Mouse (Mus musculus) limb, embryonic 11.5 days (tissue): Measurements from ENCODE around the gene Ltf. TPM values are rescaled to one million over a fixed set of nuclear protein-coding genes. Genes with fewer than 3 reads are reported as not detected.

ENCODE experiments used
- ATAC-seq: fragments of 200-750 bp; cut with Nextera tagmentation; 2 replicates; pipeline ENCODE4 v1.8.0; 2017; ENCODE audit warnings: low read depth; ENCODE audit not compliant: insufficient number of reproducible peaks, low FRiP score, low TSS enrichment
- DNase-seq: peaks from one replicate; pipeline ENCODE4 v3.0.0-alpha.2; 2015; ENCODE audit warnings: low spot score
- H3K27ac ChIP-seq: fragments of 300-500 bp; sonication (generic); replicated peaks from 2 replicates; pipeline ENCODE4 v1.5.1; 2014; ENCODE audit warnings: low read depth, mild to moderate bottlenecking, low read length
- H3K27me3 ChIP-seq: fragments of 300-500 bp; sonication (generic); 2 replicates; pipeline ENCODE4 v1.6.1; 2014; ENCODE audit warnings: mild to moderate bottlenecking, low read length, mixed read lengths; ENCODE audit not compliant: control insufficient read depth, insufficient read depth
- H3K36me3 ChIP-seq: fragments of 300-500 bp; sonication (generic); 2 replicates; pipeline ENCODE4 v1.6.1; 2014; ENCODE audit warnings: mild to moderate bottlenecking, low read length, moderate library complexity, mixed read lengths; ENCODE audit not compliant: control insufficient read depth, insufficient read depth
- H3K4me1 ChIP-seq: fragments of 300-500 bp; sonication (generic); 2 replicates; pipeline ENCODE4 v1.6.1; 2014; ENCODE audit warnings: low read length, mixed read lengths; ENCODE audit not compliant: control insufficient read depth, insufficient read depth
- H3K4me2 ChIP-seq: fragments of 300-500 bp; sonication (generic); 2 replicates; pipeline ENCODE4 v1.6.1; 2014; ENCODE audit warnings: low read depth, mild to moderate bottlenecking, moderate library complexity; ENCODE audit not compliant: severe bottlenecking
- H3K4me3 ChIP-seq: fragments of 300-500 bp; sonication (generic); 2 replicates; pipeline ENCODE4 v1.5.1; 2014; ENCODE audit warnings: low read depth, low read length
- H3K9ac ChIP-seq: fragments of 300-500 bp; sonication (generic); 2 replicates; pipeline ENCODE4 v1.6.1; 2014; ENCODE audit warnings: mild to moderate bottlenecking, low read length
- H3K9me3 ChIP-seq: fragments of 300-500 bp; sonication (generic); 2 replicates; pipeline ENCODE4 v1.6.1; 2016; ENCODE audit warnings: low read length; ENCODE audit not compliant: control insufficient read depth
- WGBS: fragments of 180-500 bp; shearing (Covaris S2); extraction: QIAGEN DNeasy Blood & Tissue Kit; methylation state at CpG from one replicate; pipeline ENCODE4 v1.1.7; 2014; 5-methylcytosine and 5-hydroxymethylcytosine counted together
- polyA plus RNA-seq: library from polyadenylated mRNA; unstranded; fragments of >200 nt; fragmentation: Nextera tagmentation; extraction: Ambion mirVana; gene quantifications from 2 replicates; pipeline ENCODE4 v1.2.1, GENCODE M21; 2014

The Ltf gene
- polyA plus RNA-seq, 1 experiment from 2014 or later, result 0.16 TPM

GRCm38 (mm10) chr9:110989543-110989942 is 29.5 kb upstream of the Ltf start:
- Histone ChIP-seq H3K27me3 (no peaks in the 10 kb centered on the region), H3K4me3 (no peak overlapping the region), H3K36me3 (no peaks in the 10 kb centered on the region), H3K9me3 (no peaks in the 10 kb centered on the region), H3K27ac (no peak overlapping the region), H3K9ac (no peak overlapping the region), H3K4me2 (no peak overlapping the region), H3K4me1 (no peaks in the 10 kb centered on the region)
- 91% methylated on average over 2 of the region's 2 CpGs for WGBS
- no peak for ATAC-seq
- DNase-seq, result no peak

- H3K27me3 ChIP-seq, result no peaks in the 10 kb centered on the region
- WGBS, result 68% methylated on average over 6 of the region's 6 CpGs
- H3K27ac ChIP-seq, result no peak within 1 kb of the TSS
- H3K36me3 ChIP-seq, result no peaks in the 10 kb centered on the region
- H3K9me3 ChIP-seq, result no peaks in the 10 kb centered on the region
- no peak within 1 kb of the TSS for H3K4me2 ChIP-seq
- H3K4me3 ChIP-seq, result no peak within 1 kb of the TSS
- H3K4me1 ChIP-seq, result no peaks in the 10 kb centered on the region
- DNase-seq (no peak), ATAC-seq (no peak)
- no peak within 1 kb of the TSS for H3K9ac ChIP-seq
These were observed 28.9 kb upstream of the Ltf start, which contains the start of gene Rtp3 for GRCm38 (mm10) chr9:110990204-110990603. TSS of gene Rtp3 (minus strand) at chr9:110990583.

- DNase-seq, result no peak
These were observed 25.8 kb upstream of the Ltf start for GRCm38 (mm10) chr9:110993281-110993709.

GRCm38 (mm10) chr9:110994716-110995172 is 24.3 kb upstream of the Ltf start:
- peak overlapping the region; percentile 21 for H3K4me2 ChIP-seq
- WGBS, result 8% methylated on average over 13 of the region's 13 CpGs
- H3K27ac ChIP-seq, result no peak overlapping the region
- no peaks in the 10 kb centered on the region for H3K27me3 ChIP-seq
- H3K4me1 ChIP-seq, result no peaks in the 10 kb centered on the region
- H3K36me3 ChIP-seq, result no peaks in the 10 kb centered on the region
- DNase-seq (peak; percentile 85), ATAC-seq (peak; percentile 83)
- H3K9ac ChIP-seq, result no peak overlapping the region
- H3K9me3 ChIP-seq, result no peaks in the 10 kb centered on the region
- peak overlapping the region; percentile 17; the same call in 1 of the 2 replicates for H3K4me3 ChIP-seq

More at GRCm38 (mm10) chr9:110993281-110993709, 25.8 kb upstream of the Ltf start:
- Histone ChIP-seq H3K27ac (no peak overlapping the region), H3K4me2 (no peak overlapping the region), H3K9ac (no peak overlapping the region), H3K4me1 (no peaks in the 10 kb centered on the region), H3K36me3 (no peaks in the 10 kb centered on the region), H3K9me3 (no peaks in the 10 kb centered on the region), H3K27me3 (no peaks in the 10 kb centered on the region), H3K4me3 (no peak overlapping the region)
- 54% methylated on average over 3 of the region's 3 CpGs for WGBS
- no peak for ATAC-seq

- Histone ChIP-seq H3K27ac (no peak overlapping the region), H3K27me3 (no peaks in the 10 kb centered on the region), H3K9me3 (no peaks in the 10 kb centered on the region), H3K4me3 (no peak overlapping the region), H3K4me2 (no peak overlapping the region), H3K4me1 (no peaks in the 10 kb centered on the region), H3K36me3 (no peaks in the 10 kb centered on the region), H3K9ac (no peak overlapping the region)
- WGBS, result 4% methylated on average over 5 of the region's 5 CpGs
- DNase-seq, result peak; percentile 80
- ATAC-seq, result no peak; the same call in 1 of the 2 replicates
These were observed 21.8 kb upstream of the Ltf start for GRCm38 (mm10) chr9:110997245-110997644.

- Histone ChIP-seq H3K9ac (no peak overlapping the region), H3K9me3 (no peaks in the 10 kb centered on the region), H3K27me3 (no peaks in the 10 kb centered on the region), H3K36me3 (no peaks in the 10 kb centered on the region), H3K27ac (no peak overlapping the region), H3K4me1 (no peaks in the 10 kb centered on the region), H3K4me2 (no peak overlapping the region), H3K4me3 (no peak overlapping the region)
- WGBS, result 93% methylated on average over 2 of the region's 2 CpGs
- DNase-seq (no peak), ATAC-seq (no peak)
These were observed 20.0 kb upstream of the Ltf start for GRCm38 (mm10) chr9:110999056-110999455.

- H3K9me3 ChIP-seq, result no peaks in the 10 kb centered on the region
- 82% methylated on average over 10 of the region's 10 CpGs for WGBS
- H3K4me1 ChIP-seq, result no peaks in the 10 kb centered on the region
- no peak overlapping the region for H3K27ac ChIP-seq
- no peak overlapping the region for H3K4me3 ChIP-seq
- no peak overlapping the region for H3K9ac ChIP-seq
- no peak for DNase-seq
- no peak for ATAC-seq
- H3K4me2 ChIP-seq, result no peak overlapping the region
- H3K36me3 ChIP-seq, result no peaks in the 10 kb centered on the region
- no peaks in the 10 kb centered on the region for H3K27me3 ChIP-seq
These were observed 19.2 kb upstream of the Ltf start for GRCm38 (mm10) chr9:110999856-111000255.

- ATAC-seq (no peak), DNase-seq (no peak)
- WGBS, result 84% methylated on average over 12 of the region's 12 CpGs
- Histone ChIP-seq H3K4me3 (no peak overlapping the region), H3K9me3 (no peaks in the 10 kb centered on the region), H3K4me1 (no peaks in the 10 kb centered on the region), H3K36me3 (no peaks in the 10 kb centered on the region), H3K27ac (no peak overlapping the region), H3K27me3 (no peaks in the 10 kb centered on the region), H3K9ac (no peak overlapping the region), H3K4me2 (no peak overlapping the region)
These were observed 17.4 kb upstream of the Ltf start for GRCm38 (mm10) chr9:111001621-111002020.

- ATAC-seq (no peak), DNase-seq (no peak)
- no peaks in the 10 kb centered on the region for H3K27me3 ChIP-seq
These were observed 15.8 kb upstream of the Ltf start for GRCm38 (mm10) chr9:111003279-111003678.

More at GRCm38 (mm10) chr9:111003279-111003678, 15.8 kb upstream of the Ltf start:
- WGBS, result 90% methylated on average over 9 of the region's 9 CpGs
- H3K4me2 ChIP-seq, result no peak overlapping the region
- H3K27ac ChIP-seq, result no peak overlapping the region
- H3K4me1 ChIP-seq, result no peaks in the 10 kb centered on the region
- H3K4me3 ChIP-seq, result no peak overlapping the region
- H3K9ac ChIP-seq, result no peak overlapping the region
- H3K36me3 ChIP-seq, result no peaks in the 10 kb centered on the region
- H3K9me3 ChIP-seq, result no peaks in the 10 kb centered on the region
